Mouse (Mus musculus) neural tube, embryonic 15.5 days (tissue): ENCODE results near the gene Pafah1b2. TPM values are rescaled to one million over a fixed set of nuclear protein-coding genes. Genes with fewer than 3 reads are reported as not detected.

ENCODE experiments used
- ATAC-seq: fragments of 200-750 bp; cut with Nextera tagmentation; 2 replicates; pipeline ENCODE4 v1.8.0; 2017; ENCODE audit warnings: mild to moderate bottlenecking, moderate TSS enrichment, moderate library complexity; ENCODE audit not compliant: low FRiP score
- H3K27ac ChIP-seq: fragments of 300-500 bp; sonication (generic); replicated peaks from 2 replicates; pipeline ENCODE4 v1.5.1; 2015; ENCODE audit warnings: mild to moderate bottlenecking, inconsistent platforms
- H3K27me3 ChIP-seq: fragments of 300-500 bp; sonication (generic); replicated peaks from 2 replicates; pipeline ENCODE4 v1.6.1; 2015; ENCODE audit warnings: inconsistent platforms
- H3K36me3 ChIP-seq: fragments of 300-500 bp; sonication (generic); 2 replicates; pipeline ENCODE4 v1.6.1; 2015; ENCODE audit warnings: inconsistent platforms
- H3K4me1 ChIP-seq: fragments of 300-500 bp; sonication (generic); 2 replicates; pipeline ENCODE4 v1.6.1; 2015; ENCODE audit warnings: inconsistent platforms
- H3K4me2 ChIP-seq: fragments of 300-500 bp; sonication (generic); 2 replicates; pipeline ENCODE4 v1.6.1; 2015; ENCODE audit warnings: inconsistent platforms, mild to moderate bottlenecking, moderate library complexity
- H3K4me3 ChIP-seq: fragments of 300-500 bp; sonication (generic); replicated peaks from 2 replicates; pipeline ENCODE4 v1.5.1; 2015; ENCODE audit warnings: mild to moderate bottlenecking, inconsistent platforms
- H3K9ac ChIP-seq: fragments of 300-500 bp; sonication (generic); replicated peaks from 2 replicates; pipeline ENCODE4 v1.6.1; 2015; ENCODE audit warnings: mild to moderate bottlenecking, inconsistent platforms
- H3K9me3 ChIP-seq: fragments of 300-500 bp; sonication (generic); replicated peaks from 2 replicates; pipeline ENCODE4 v1.6.1; 2016; ENCODE audit warnings: inconsistent platforms
- WGBS: fragments of 180-500 bp; shearing (Covaris S2); methylation state at CpG from one replicate; pipeline ENCODE4 v1.1.7; 2015; ENCODE audit warnings: mixed read lengths; 5-methylcytosine and 5-hydroxymethylcytosine counted together
- polyA plus RNA-seq: library from polyadenylated mRNA; unstranded; fragments of >200 nt; fragmentation: Nextera tagmentation; extraction: Ambion mirVana; gene quantifications from 2 replicates; pipeline ENCODE4 v1.2.1, GENCODE M21; 2015

Gene Pafah1b2
- polyA plus RNA-seq = 250 and 251 TPM in 2 replicates

DNA sequence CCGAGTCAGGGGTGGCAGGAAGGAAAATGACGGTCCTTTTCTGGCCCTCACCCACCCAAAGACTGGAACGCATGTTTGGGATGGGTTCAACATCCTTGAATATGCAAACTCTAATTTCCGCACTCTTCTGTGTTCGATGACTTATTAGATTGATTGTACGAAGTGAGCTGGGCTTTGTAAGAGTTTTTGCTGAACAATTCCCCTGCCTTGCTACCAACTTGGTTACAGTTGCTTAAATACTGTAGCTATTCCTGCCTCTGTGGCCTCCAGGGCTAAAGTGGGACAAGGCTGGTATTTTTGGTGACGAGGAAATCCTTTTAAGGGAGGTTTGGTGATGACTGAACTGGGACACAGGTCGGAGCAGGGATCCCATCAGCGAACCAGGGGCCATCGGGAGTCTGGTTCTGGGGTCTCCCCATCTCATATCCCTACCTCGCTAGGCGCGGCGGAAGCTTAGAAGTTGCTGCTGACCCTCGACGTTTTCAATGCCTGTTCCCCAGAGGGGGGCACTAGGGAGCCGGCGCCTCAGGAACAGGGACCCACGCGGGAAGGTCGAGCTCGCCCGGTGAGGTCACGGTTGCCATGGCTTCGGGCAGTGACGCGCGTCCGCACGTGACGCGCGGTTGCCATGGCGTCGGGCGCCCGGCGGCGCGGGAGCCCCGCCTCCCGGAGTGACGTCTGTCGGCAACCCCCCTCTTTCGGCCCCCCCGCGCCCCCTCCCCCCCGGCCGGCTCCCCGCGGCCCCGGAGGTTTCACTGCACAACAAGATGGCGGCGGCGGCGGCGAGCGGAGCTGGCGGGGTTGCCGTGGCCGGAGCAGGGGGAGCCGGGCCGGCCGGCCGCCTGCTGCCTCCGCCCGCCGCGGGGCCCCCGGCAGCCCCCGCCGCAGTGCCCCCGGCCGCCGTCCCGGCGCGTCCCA, at the start of gene Pafah1b2, which contains the start of gene Sik3:
TSS of gene Pafah1b2 (minus strand) at position 600 of the 918 bp plus-strand sequence.
TSS of gene Sik3 (plus strand) at position 730 of the 918 bp plus-strand sequence.
- H3K9me3 ChIP-seq = no peaks in the 10 kb centered on the region
- H3K4me1 ChIP-seq = peaks cover 48% of the 10 kb centered on the region
- peak within 1 kb of the TSS; percentile 77 for H3K4me2 ChIP-seq
- peak; percentile 92 for ATAC-seq
- H3K27ac ChIP-seq = peak within 1 kb of the TSS; percentile 91
- no peaks in the 10 kb centered on the region for H3K27me3 ChIP-seq
- H3K9ac ChIP-seq = peak within 1 kb of the TSS; percentile 98
- H3K36me3 ChIP-seq = no peaks in the 10 kb centered on the region
- peak within 1 kb of the TSS; percentile 97 for H3K4me3 ChIP-seq
- WGBS = 3% methylated on average over 48 of the region's 78 CpGs

DNA sequence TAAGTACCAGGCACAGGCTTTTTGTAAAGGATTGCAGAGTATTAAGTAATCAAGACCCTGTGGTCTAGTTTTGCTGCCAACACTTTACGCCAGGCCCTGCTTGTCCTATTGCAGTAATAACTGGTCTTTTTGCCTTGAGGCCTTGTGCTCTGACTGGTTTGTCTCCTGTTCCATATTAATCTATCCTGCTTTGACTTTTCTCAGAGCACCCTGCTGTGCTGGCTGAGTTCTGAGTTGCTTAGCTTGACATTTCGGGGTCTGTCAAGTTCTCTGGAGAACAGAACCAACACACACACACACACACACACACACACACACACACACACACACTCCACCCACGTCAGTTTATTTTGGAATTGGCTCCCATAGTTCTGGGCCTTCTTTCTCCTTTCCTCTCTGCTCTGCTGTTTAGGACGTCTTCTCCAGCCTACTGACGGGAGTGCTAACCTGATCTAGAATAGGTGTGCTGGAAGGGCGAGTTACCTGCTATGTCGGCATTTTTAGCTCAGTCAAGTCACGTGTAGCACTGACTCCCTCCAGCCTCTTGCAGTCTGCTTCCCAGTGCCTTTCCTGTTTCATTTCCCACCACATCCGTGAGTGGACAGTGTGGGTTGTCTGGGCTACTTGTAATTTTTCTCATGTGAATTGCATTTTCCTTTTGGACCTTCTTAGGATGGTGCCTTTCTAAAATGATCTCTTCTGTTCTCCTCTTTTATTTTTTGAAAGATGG, 49.4 kb upstream of the Pafah1b2 start:
- WGBS = 82% methylated on average over 9 of the region's 9 CpGs
- H3K27me3 ChIP-seq = no peaks in the 10 kb centered on the region
- no peak overlapping the region for H3K9ac ChIP-seq
- no peak overlapping the region for H3K4me2 ChIP-seq
- ATAC-seq = no peak
- no peak overlapping the region for H3K4me3 ChIP-seq
- H3K9me3 ChIP-seq = no peaks in the 10 kb centered on the region
- H3K4me1 ChIP-seq = peaks cover 4% of the 10 kb centered on the region; the same call in 1 of the 2 replicates
- H3K27ac ChIP-seq = no peak overlapping the region
- no peaks in the 10 kb centered on the region for H3K36me3 ChIP-seq

DNA sequence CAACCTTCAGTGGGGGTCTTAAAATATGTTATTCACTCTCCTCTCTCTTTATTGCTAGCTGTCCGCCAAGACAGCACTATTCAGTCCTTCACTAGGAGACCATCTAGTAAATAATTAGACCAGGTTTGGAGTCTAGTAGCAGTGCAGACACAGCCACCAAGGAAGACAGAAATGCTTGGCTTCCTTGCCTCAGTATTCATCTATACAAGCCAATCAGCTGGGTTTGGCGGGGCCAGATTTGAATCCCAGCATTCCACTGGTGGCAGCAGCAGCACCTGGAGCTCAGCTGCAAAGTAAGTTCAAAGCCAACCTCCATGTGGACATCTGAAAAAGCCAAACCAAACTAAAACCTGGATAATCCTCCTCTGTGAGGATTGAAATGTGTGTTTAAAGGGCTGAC, 47.8 kb upstream of the Pafah1b2 start:
- Histone ChIP-seq H3K9me3 (no peaks in the 10 kb centered on the region), H3K9ac (no peak overlapping the region), H3K4me3 (no peak overlapping the region), H3K4me2 (no peak overlapping the region), H3K27me3 (no peaks in the 10 kb centered on the region), H3K27ac (no peak overlapping the region), H3K4me1 (peaks cover 8% of the 10 kb centered on the region; the same call in 1 of the 2 replicates), H3K36me3 (no peaks in the 10 kb centered on the region)
- ATAC-seq = no peak
- 84% methylated on average over 2 of the region's 2 CpGs for WGBS

DNA sequence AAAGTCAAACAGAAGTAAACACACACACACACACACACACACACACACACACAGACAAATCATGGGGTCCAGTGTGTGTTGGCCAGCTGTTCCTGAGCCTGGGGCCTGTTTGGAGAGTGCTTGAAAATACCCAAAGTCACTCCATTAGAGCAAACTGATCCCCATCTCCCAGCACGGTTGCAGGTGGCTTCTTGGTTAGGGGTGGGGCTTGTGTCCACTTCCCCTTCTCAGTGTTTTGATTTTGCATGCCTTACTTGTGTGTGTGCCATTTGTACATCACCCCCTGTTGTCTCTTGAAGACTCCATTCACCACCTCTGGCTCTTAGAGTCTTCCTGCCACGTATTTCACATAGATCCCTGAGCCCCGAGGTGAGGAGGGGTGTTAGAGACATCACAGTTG, 45.6 kb upstream of the Pafah1b2 start:
- Histone ChIP-seq H3K4me2 (no peak overlapping the region), H3K9me3 (no peaks in the 10 kb centered on the region), H3K9ac (no peak overlapping the region), H3K36me3 (no peaks in the 10 kb centered on the region), H3K27ac (no peak overlapping the region), H3K27me3 (no peaks in the 10 kb centered on the region), H3K4me1 (peaks cover 11% of the 10 kb centered on the region; the same call in 1 of the 2 replicates), H3K4me3 (no peak overlapping the region)
- 86% methylated on average over 3 of the region's 3 CpGs for WGBS
- no peak for ATAC-seq

DNA sequence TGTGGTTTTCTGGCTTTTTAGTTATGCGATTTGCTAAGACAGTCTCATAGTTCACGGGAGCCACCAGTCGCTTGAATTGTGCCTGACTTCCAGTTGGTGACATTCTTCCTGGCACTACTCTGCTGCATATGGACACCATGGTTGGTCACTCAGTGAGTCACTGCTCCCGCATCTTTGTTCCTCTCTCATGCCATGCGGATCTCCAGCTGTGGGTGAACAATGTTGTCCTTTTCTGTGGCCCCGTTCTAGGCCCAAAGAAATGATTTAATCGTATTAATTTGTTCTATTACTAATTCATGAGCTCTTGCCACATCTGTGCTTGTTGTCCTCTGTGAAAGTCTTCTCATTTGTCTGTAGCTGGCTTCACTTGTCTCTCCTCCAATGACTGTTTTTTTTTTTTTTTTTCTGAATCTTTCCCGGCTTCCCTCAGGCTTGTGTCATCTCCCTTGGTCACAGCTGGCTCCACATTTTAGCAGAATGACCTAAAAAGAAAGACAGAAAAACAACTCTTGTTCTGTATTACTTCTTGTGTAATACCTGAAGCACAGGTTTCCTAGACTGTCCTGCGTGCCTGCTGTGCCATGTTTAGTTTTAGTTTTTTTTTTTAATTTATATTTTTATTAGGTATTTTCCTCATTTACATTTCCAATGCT, 40.6 kb upstream of the Pafah1b2 start:
- H3K36me3 ChIP-seq = no peaks in the 10 kb centered on the region
- no peak overlapping the region for H3K4me2 ChIP-seq
- H3K27me3 ChIP-seq = no peaks in the 10 kb centered on the region
- no peak for ATAC-seq
- H3K9ac ChIP-seq = no peak overlapping the region
- no peak overlapping the region for H3K4me3 ChIP-seq
- H3K4me1 ChIP-seq = peaks cover 10% of the 10 kb centered on the region; the same call in 1 of the 2 replicates
- no peaks in the 10 kb centered on the region for H3K9me3 ChIP-seq
- H3K27ac ChIP-seq = no peak overlapping the region
- 71% methylated on average over 9 of the region's 9 CpGs for WGBS

DNA sequence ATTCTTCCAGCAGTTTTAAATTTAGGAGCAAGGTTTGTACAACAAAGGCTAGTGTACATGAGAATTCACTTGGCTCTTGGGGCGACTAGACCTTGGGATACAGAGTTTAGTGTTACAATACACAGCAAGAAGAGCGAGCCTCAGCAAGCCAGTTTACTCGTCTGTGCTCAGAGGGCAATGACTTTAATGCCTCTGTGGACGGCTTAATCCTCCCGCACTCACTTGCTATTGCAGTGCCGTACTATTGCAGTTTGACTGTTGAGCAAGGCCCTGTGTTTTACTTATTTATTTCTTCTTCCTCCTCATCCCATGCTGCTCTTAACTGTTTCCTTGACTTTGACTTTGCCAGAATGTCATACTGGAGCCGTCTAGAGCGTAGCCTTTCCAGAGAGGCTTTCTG, 37.7 kb upstream of the Pafah1b2 start:
- Histone ChIP-seq H3K4me1 (peaks cover 6% of the 10 kb centered on the region; the same call in 1 of the 2 replicates), H3K27ac (no peak overlapping the region), H3K9me3 (no peaks in the 10 kb centered on the region), H3K27me3 (no peaks in the 10 kb centered on the region), H3K36me3 (no peaks in the 10 kb centered on the region), H3K4me2 (no peak overlapping the region), H3K9ac (no peak overlapping the region), H3K4me3 (no peak overlapping the region)
- no peak for ATAC-seq
- 74% methylated on average over 8 of the region's 8 CpGs for WGBS

DNA sequence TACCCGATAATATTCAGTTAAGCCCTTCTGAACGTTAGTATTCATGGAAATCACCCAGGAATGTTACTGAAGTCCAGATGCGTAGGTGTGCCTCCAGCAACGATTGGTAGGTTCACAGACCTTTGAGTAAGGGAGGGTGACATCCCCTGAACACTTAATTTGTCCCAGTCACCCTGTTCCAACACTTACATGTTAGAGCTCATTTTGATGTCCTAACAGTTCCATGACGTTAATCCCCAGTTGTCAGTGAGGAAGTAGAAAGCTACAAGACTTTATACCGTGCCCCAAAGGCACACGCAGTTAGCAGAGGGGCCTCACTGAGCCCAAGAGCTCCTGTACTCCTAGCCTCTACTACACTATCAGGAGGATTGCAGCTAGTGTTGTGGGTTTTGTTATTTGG, 37.0 kb upstream of the Pafah1b2 start:
- no peaks in the 10 kb centered on the region for H3K27me3 ChIP-seq
- H3K36me3 ChIP-seq = no peaks in the 10 kb centered on the region
- no peak overlapping the region for H3K4me2 ChIP-seq
- no peak for ATAC-seq
- H3K9ac ChIP-seq = no peak overlapping the region
- H3K4me1 ChIP-seq = 0 out of 2 replicates have a peak, but pooled peaks cover 3% of the 10 kb centered on the region
- no peaks in the 10 kb centered on the region for H3K9me3 ChIP-seq
- H3K27ac ChIP-seq = no peak overlapping the region
- WGBS = 85% methylated on average over 7 of the region's 7 CpGs
- no peak overlapping the region for H3K4me3 ChIP-seq

DNA sequence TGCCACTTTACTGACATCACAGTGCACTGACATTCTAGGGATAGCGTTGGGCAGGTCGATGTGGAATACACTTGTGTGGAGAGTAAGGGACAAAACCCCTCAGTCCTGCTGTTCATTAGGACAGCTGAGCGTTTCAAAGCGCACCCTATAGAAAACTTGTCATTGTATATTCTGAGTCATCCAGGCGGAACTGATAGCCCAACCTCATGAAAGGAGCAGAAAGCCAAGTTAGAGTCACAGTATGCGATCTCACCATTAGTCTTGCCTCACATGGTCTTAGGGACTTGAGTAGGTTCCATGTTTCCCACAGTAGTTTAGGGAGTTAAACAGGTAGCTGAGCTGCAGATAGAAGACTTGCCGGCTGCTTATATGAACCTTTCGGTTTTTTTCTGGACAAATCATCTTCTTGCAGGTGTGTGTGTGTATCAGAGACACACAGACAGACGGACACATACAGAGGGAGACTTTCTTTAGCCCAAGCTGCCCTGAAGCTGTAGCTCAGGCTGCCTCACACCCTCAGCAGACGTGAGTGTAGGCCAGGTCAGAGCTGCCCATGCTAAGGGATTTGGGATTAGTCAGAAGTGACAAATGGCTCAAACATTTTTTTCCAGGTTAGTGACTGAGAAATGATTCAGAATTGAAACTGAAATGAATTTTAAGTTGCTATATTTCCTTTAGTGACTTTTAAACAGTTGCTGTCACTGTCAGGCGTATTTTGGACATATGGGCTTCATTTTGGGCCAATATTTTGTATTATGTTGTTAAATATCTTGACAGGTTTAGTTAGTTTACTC, 34.4 kb upstream of the Pafah1b2 start:
- H3K4me2 ChIP-seq = no peak overlapping the region
- no peak for ATAC-seq
- WGBS = 53% methylated on average over 11 of the region's 11 CpGs

DNA sequence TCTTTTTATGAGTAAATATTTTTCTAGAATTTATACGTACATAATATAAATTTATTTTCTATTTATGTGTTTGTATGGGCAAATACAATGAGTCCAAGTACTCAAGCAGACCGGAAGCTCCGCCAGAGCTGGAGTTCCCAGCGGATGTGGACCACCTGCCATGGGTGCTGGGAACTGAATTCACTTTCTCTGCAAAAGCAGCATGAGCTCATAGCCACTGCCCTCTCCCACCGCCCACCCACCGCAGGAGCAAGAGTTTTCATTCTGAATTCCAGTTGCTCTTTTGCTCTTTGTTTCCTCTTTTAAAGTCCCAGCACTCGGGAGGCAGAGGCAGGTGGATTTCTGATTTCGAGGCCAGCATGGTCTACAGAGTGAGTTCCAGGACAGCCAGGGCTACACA, 31.1 kb upstream of the Pafah1b2 start:
- Histone ChIP-seq H3K4me3 (no peak overlapping the region), H3K4me2 (no peak overlapping the region), H3K27me3 (no peaks in the 10 kb centered on the region), H3K36me3 (no peaks in the 10 kb centered on the region), H3K4me1 (no peaks in the 10 kb centered on the region), H3K9ac (no peak overlapping the region), H3K9me3 (no peaks in the 10 kb centered on the region), H3K27ac (no peak overlapping the region)
- ATAC-seq = no peak
- WGBS = 84% methylated on average over 8 of the region's 8 CpGs

More for the DNA sequence above, 34.4 kb upstream of the Pafah1b2 start:
- Histone ChIP-seq H3K9ac (no peak overlapping the region), H3K4me3 (no peak overlapping the region), H3K9me3 (no peaks in the 10 kb centered on the region), H3K27ac (no peak overlapping the region), H3K27me3 (no peaks in the 10 kb centered on the region), H3K4me1 (0 out of 2 replicates have a peak, but pooled peaks cover 3% of the 10 kb centered on the region), H3K36me3 (no peaks in the 10 kb centered on the region)

DNA sequence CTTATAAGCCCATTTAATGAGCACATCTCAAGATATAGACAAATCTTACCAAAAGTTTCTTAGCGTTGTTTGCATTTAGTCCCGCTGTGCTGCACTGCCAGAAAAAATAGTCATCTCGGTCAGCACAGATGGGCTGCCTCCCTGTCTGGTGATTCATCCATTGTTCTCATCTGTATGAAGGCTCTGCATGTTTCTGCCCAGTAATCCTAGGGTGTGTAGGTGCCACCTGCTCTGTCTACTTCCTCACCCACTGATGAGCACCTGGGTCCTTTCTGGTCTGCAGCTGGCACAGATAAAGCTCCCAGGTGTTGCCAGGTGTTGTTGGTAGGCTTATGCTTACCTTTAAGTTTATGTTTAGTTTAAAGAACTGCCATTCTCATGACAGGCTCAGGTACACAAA, 29.9 kb upstream of the Pafah1b2 start:
- Histone ChIP-seq H3K9ac (no peak overlapping the region), H3K27ac (no peak overlapping the region), H3K27me3 (no peaks in the 10 kb centered on the region), H3K4me3 (no peak overlapping the region), H3K4me1 (no peaks in the 10 kb centered on the region), H3K4me2 (no peak overlapping the region), H3K9me3 (no peaks in the 10 kb centered on the region), H3K36me3 (no peaks in the 10 kb centered on the region)
- ATAC-seq = no peak
- 60% methylated on average over 3 of the region's 3 CpGs for WGBS

DNA sequence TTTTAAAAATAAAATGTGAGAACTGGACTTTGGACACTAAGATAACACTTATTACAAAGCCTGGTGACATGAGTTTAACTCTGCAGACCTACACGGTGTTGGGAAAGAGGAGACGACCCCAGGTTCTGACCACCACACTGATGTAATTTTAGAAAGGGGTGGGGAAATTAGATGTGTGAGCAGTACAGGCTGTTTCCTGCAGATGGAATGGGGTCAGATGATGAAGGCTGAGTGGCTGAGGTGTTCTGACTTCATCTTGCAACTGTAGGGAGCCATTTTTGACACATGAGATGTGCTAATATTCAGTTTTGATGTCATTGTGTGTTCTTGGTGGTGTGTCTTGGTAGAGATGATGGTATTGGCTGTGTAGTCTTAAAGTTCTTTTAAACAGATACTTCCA, 28.7 kb upstream of the Pafah1b2 start:
- ATAC-seq = no peak
- Histone ChIP-seq H3K4me1 (no peaks in the 10 kb centered on the region), H3K9ac (no peak overlapping the region), H3K36me3 (no peaks in the 10 kb centered on the region), H3K4me3 (no peak overlapping the region), H3K27me3 (no peaks in the 10 kb centered on the region), H3K9me3 (no peaks in the 10 kb centered on the region), H3K27ac (no peak overlapping the region), H3K4me2 (no peak overlapping the region)
- 93% methylated on average over 2 of the region's 2 CpGs for WGBS
